Mouse (Mus musculus) ES-Bruce4 (cell line): ENCODE measurements around the gene Mpig6b.

Experiments used
- CTCF ChIP-seq: IDR thresholded peaks from one replicate; pipeline ENCODE4 v1.8.1; 2011; ENCODE audit warnings: low read depth, low read length
- POLR2A ChIP-seq: IDR thresholded peaks from one replicate; pipeline ENCODE4 v1.8.1; 2011; ENCODE audit warnings: low read length; ENCODE audit not compliant: insufficient read depth

DNA sequence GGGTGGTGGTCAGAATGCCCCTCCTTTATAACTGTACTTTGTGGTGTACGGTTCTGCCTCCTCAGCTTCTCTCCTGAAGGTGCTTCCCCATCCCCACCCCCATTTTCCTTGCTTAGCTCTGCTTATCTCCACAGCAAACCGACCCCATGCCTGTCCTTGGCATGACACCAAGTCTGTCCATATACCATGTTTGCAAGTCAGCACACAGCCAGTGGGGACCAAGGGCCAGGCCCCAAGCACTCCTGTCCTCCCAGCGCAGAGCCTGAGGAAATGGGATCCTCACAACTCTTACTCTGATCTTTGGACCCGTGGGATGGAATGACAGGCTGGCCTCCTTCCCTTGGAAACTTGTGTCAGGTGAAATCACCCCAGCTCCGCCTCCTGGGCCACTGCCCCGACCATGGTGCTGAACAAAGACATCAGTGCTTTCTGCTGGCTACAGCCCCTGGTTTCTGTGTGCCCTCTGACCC, 37.3 kb upstream of the Mpig6b start:
- no peak for TF ChIP-seq CTCF
- TF ChIP-seq POLR2A: no peak
